Comparison of ENCODE assay signal across 8 mouse cellular contexts in genomic region chr1:45502865-45503332, GRCm38 (mm10). TPM values are rescaled to one million over a fixed set of nuclear protein-coding genes. Genes with fewer than 3 reads are reported as not detected.
DNase-seq lines count a peak whose midpoint lies in the region; ATAC-seq and TF ChIP-seq lines count a peak whose summit lies in the region.

Col5a2 (minus strand) TSS chr1:45503282.

- peak; percentile 35; the same call in 1 of the 2 replicates for TF ChIP-seq POLR2A in small intestine, adult 2 months (IDR thresholded peaks at IDR 0.05; ENCODE audit: low read depth, low read length)

- H3K4me3 ChIP-seq in intestine, embryonic 14.5 days (ENCODE audit: low read depth, low read length): peak within 1 kb of the TSS; percentile 71
- H3K4me3 ChIP-seq in midbrain, embryonic 10.5 days: peak within 1 kb of the TSS; percentile 53
- peak within 1 kb of the TSS; percentile 34 for H3K4me3 ChIP-seq in small intestine, adult 2 months (ENCODE audit: low read depth, low read length)

- H3K4me1 ChIP-seq in intestine, embryonic 14.5 days (replicated peaks; ENCODE audit: control insufficient read depth, insufficient read depth, low read length): peaks cover 11% of the 10 kb centered on the region
- peaks cover 15% of the 10 kb centered on the region; the same call in 1 of the 2 replicates for H3K4me1 ChIP-seq in midbrain, embryonic 10.5 days
- no peaks in the 10 kb centered on the region for H3K4me1 ChIP-seq in small intestine, adult 2 months (ENCODE audit: control insufficient read depth, insufficient read depth, insufficient read length, low read length)

- H3K27me3 ChIP-seq in intestine, embryonic 14.5 days (replicated peaks; ENCODE audit: control insufficient read depth, insufficient read depth, low read length): no peaks in the 10 kb centered on the region
- no peaks in the 10 kb centered on the region for H3K27me3 ChIP-seq in midbrain, embryonic 10.5 days (ENCODE audit: low read depth, poor library complexity, severe bottlenecking)
- H3K27me3 ChIP-seq in small intestine, adult 2 months (ENCODE audit: control insufficient read depth, insufficient read depth, low read length): no peaks in the 10 kb centered on the region

- H3K9ac ChIP-seq in intestine, embryonic 14.5 days (ENCODE audit: low read length): peak within 1 kb of the TSS; percentile 87

- 5% methylated on average over 12 of the region's 12 CpGs for WGBS in intestine, embryonic 14.5 days
- 46% methylated on average over 12 of the region's 12 CpGs for WGBS in midbrain, embryonic 10.5 days
- WGBS in small intestine, adult 2 months: 31% methylated on average over 12 of the region's 12 CpGs

- H3K9me3 ChIP-seq in intestine, embryonic 14.5 days (ENCODE audit: control insufficient read depth, low read length): no peaks in the 10 kb centered on the region
- no peaks in the 10 kb centered on the region for H3K9me3 ChIP-seq in midbrain, embryonic 10.5 days (replicated peaks)

- peak within 1 kb of the TSS; percentile 97 for H3K27ac ChIP-seq in intestine, embryonic 14.5 days (ENCODE audit: low read depth)
- H3K27ac ChIP-seq in midbrain, embryonic 10.5 days (replicated peaks): peak within 1 kb of the TSS; percentile 82
- H3K27ac ChIP-seq in small intestine, adult 2 months (ENCODE audit: insufficient read depth, low read depth, low read length): peak within 1 kb of the TSS; percentile 35

- H3K36me3 ChIP-seq in intestine, embryonic 14.5 days (ENCODE audit: control insufficient read depth, insufficient read depth, low read length): no peaks in the 10 kb centered on the region
- H3K36me3 ChIP-seq in midbrain, embryonic 10.5 days: no peaks in the 10 kb centered on the region
- no peaks in the 10 kb centered on the region for H3K36me3 ChIP-seq in small intestine, adult 2 months (ENCODE audit: control insufficient read depth, insufficient read depth, low read length)

- DNase-seq in Muller cell, postnatal 12 days (ENCODE audit: inconsistent ontology term): peak; percentile 66
- peak; percentile 70 for DNase-seq in embryo, embryonic 10.5 days (ENCODE audit: low spot score)
- peak; percentile 62 for DNase-seq in gastrocnemius, postnatal 25 days
- peak; percentile 82 for DNase-seq in intestine, embryonic 14.5 days (ENCODE audit: low spot score)
- peak; percentile 19 to 56 for DNase-seq in left cerebral cortex, postnatal 25 days (ENCODE audit: low spot score in 2 of 2)
- peak; percentile 43 for DNase-seq in midbrain, embryonic 10.5 days (ENCODE audit: low spot score)
- DNase-seq in T-cell, adult 2 months (ENCODE audit: low spot score): no peak

- intact Hi-C loops in left cerebral cortex, postnatal 25 days (cut with DNase I): no loop called here

- peak within 1 kb of the TSS; percentile 61 for H3K4me2 ChIP-seq in intestine, embryonic 14.5 days (ENCODE audit: low read length)

- ATAC-seq in intestine, embryonic 14.5 days (replicated peaks; ENCODE audit: low FRiP score, low TSS enrichment, low read depth): peak; percentile 79; the same call in 1 of the 2 replicates

- TF ChIP-seq CTCF in small intestine, adult 2 months (IDR thresholded peaks at IDR 0.05; ENCODE audit: extremely low read depth, insufficient read length, insufficient replicate concordance, low read depth, low read length): no peak

RNA-seq across cellular contexts. Expression of gene Col5a2, which starts in this region (rescaled TPM):
- total RNA-seq in gastrocnemius, postnatal 25 days (2021): 10 to 100 TPM; 39.0 to 61.6 TPM
- polyA plus RNA-seq in intestine, embryonic 14.5 days (2014; fragmentation: Nextera tagmentation; extraction: Ambion mirVana): 84.8 and 95.3 TPM in 2 replicates
- total RNA-seq in left cerebral cortex, postnatal 25 days (2021): 1 to 10 TPM; 3.4 to 3.8 TPM
- 21.5 and 32.0 TPM in 2 replicates for polyA plus RNA-seq in midbrain, embryonic 10.5 days (2016; fragmentation: Nextera tagmentation; extraction: Ambion mirVana)
- polyA plus RNA-seq in small intestine, adult 2 months (2012; rRNA removed): 2.6 and 3.1 TPM in 2 replicates

Comparison
In these comparisons a context has a peak if more than half of its experiments do, and no peak if none do; other contexts are left out.
1. RNA of gene Col5a2 (total RNA-seq): 39.0 to 61.6 TPM in gastrocnemius, postnatal 25 days; 3.4 to 3.8 TPM in left cerebral cortex, postnatal 25 days; every median in the first group is over 4 times any median in the second.
2. H3K27ac ChIP-seq: peak in every context shown above with its lines; median percentile 97 in intestine, embryonic 14.5 days; 82 in midbrain, embryonic 10.5 days; 35 in small intestine, adult 2 months.
3. Peak in every context shown above with its lines, with median percentiles within 50 percentile points of each other: H3K4me3 ChIP-seq.